Mouse (Mus musculus) heart, embryonic 10.5 days (tissue): ENCODE measurements around the gene Tead1. TPM values are rescaled to one million over a fixed set of nuclear protein-coding genes. Genes with fewer than 3 reads are reported as not detected.
A peak's percentile ranks its signal among the peaks of the same experiment; 100 is the strongest.
"Not testable (repeated sequence)": the region's sequence is repeated elsewhere in the genome, so short reads cannot be mapped to it uniquely, and the experiment has no call there.

Source experiments
- DNase-seq: peaks from one replicate; pipeline ENCODE4 v3.0.0-alpha.2; 2017; ENCODE audit warnings: low spot score
- H3K27ac ChIP-seq: fragments of 300-500 bp; sonication (generic); 2 replicates; pipeline ENCODE4 v1.5.1; 2016; ENCODE audit warnings: mild to moderate bottlenecking
- H3K27me3 ChIP-seq: fragments of 300-500 bp; sonication (generic); 2 replicates; pipeline ENCODE4 v1.6.1; 2016; ENCODE audit warnings: mild to moderate bottlenecking; ENCODE audit not compliant: poor library complexity, insufficient read depth, severe bottlenecking
- H3K36me3 ChIP-seq: fragments of 300-500 bp; sonication (generic); 2 replicates; pipeline ENCODE4 v1.6.1; 2016; ENCODE audit warnings: mild to moderate bottlenecking, moderate library complexity
- H3K4me1 ChIP-seq: fragments of 300-500 bp; sonication (generic); 2 replicates; pipeline ENCODE4 v1.6.1; 2016; ENCODE audit warnings: mild to moderate bottlenecking
- H3K4me3 ChIP-seq: fragments of 300-500 bp; sonication (generic); 2 replicates; pipeline ENCODE4 v1.5.1; 2016; ENCODE audit warnings: mild to moderate bottlenecking, moderate library complexity
- H3K9me3 ChIP-seq: fragments of 300-500 bp; sonication (generic); 2 replicates; pipeline ENCODE4 v1.6.1; 2016; ENCODE audit warnings: mild to moderate bottlenecking, moderate library complexity
- WGBS: fragments of 180-500 bp; shearing (Covaris S2); methylation state at CpG from one replicate; pipeline ENCODE4 v1.1.7; 2016; 5-methylcytosine and 5-hydroxymethylcytosine counted together
- polyA plus RNA-seq: library from polyadenylated mRNA; unstranded; fragments of >200 nt; fragmentation: Nextera tagmentation; extraction: Ambion mirVana; gene quantifications from 2 replicates; pipeline ENCODE4 v1.2.1, GENCODE M21; 2016

Tead1 gene
- polyA plus RNA-seq, 1 experiment from 2014 or later, result 19.7 TPM

GRCm38 (mm10) chr7:112906848-112907247 lies 227.7 kb downstream of the Tead1 start:
- 85% methylated on average over 5 of the region's 5 CpGs for WGBS
- no peaks in the 10 kb centered on the region for H3K9me3 ChIP-seq
- no peak overlapping the region for H3K27ac ChIP-seq
- peaks cover 31% of the 10 kb centered on the region for H3K36me3 ChIP-seq
- no peak for DNase-seq
- no peak overlapping the region for H3K4me3 ChIP-seq
- peaks cover 12% of the 10 kb centered on the region for H3K4me1 ChIP-seq
- no peaks in the 10 kb centered on the region for H3K27me3 ChIP-seq

- Histone ChIP-seq H3K27me3 (no peaks in the 10 kb centered on the region), H3K4me1 (peaks cover 12% of the 10 kb centered on the region), H3K36me3 (peaks cover 24% of the 10 kb centered on the region), H3K9me3 (no peaks in the 10 kb centered on the region), H3K4me3 (no peak overlapping the region), H3K27ac (no peak overlapping the region)
- 76% methylated on average over 2 of the region's 2 CpGs for WGBS
- DNase-seq, result no peak
Observed at GRCm38 (mm10) chr7:112907468-112907867, 228.3 kb downstream of the Tead1 start.

- no peaks in the 10 kb centered on the region for H3K27me3 ChIP-seq
- DNase-seq, result no peak
- H3K4me3 ChIP-seq, result no peak overlapping the region
- H3K4me1 ChIP-seq, result peaks cover 12% of the 10 kb centered on the region
- H3K36me3 ChIP-seq, result peaks cover 8% of the 10 kb centered on the region
- H3K27ac ChIP-seq, result no peak overlapping the region
- 64% methylated on average over 10 of the region's 10 CpGs for WGBS
- H3K9me3 ChIP-seq, result no peaks in the 10 kb centered on the region
Observed at GRCm38 (mm10) chr7:112909164-112909563, 230.0 kb downstream of the Tead1 start.

- Histone ChIP-seq H3K27ac (no peak overlapping the region), H3K4me1 (peaks cover 17% of the 10 kb centered on the region; the same call in 1 of the 2 replicates), H3K36me3 (no peaks in the 10 kb centered on the region), H3K4me3 (no peak overlapping the region), H3K9me3 (no peaks in the 10 kb centered on the region), H3K27me3 (no peaks in the 10 kb centered on the region)
- WGBS, result 80% methylated on average over 3 of the region's 3 CpGs
- DNase-seq, result no peak
Observed at GRCm38 (mm10) chr7:112912969-112913368, 233.9 kb downstream of the Tead1 start.

GRCm38 (mm10) chr7:112915571-112915970 lies 236.5 kb downstream of the Tead1 start:
- Histone ChIP-seq H3K9me3 (no peaks in the 10 kb centered on the region), H3K27me3 (no peaks in the 10 kb centered on the region), H3K4me1 (peaks cover 19% of the 10 kb centered on the region), H3K36me3 (no peaks in the 10 kb centered on the region), H3K27ac (no peak overlapping the region), H3K4me3 (no peak overlapping the region)
- WGBS, result 87% methylated on average over 4 of the region's 4 CpGs
- DNase-seq, result no peak

- no peak overlapping the region for H3K4me3 ChIP-seq
- no peak for DNase-seq
- no peaks in the 10 kb centered on the region for H3K9me3 ChIP-seq
- peaks cover 21% of the 10 kb centered on the region for H3K4me1 ChIP-seq
- no peak overlapping the region for H3K27ac ChIP-seq
- no peaks in the 10 kb centered on the region for H3K27me3 ChIP-seq
- H3K36me3 ChIP-seq, result no peaks in the 10 kb centered on the region
- WGBS, result 70% methylated on average over 10 of the region's 10 CpGs
Observed at GRCm38 (mm10) chr7:112917613-112918278, 238.6 kb downstream of the Tead1 start.

- WGBS, result 55% methylated on average over 22 of the region's 22 CpGs
- no peak overlapping the region for H3K4me3 ChIP-seq
- no peak for DNase-seq
- H3K27ac ChIP-seq, result peak overlapping the region; percentile 53
- H3K27me3 ChIP-seq, result no peaks in the 10 kb centered on the region
- no peaks in the 10 kb centered on the region for H3K9me3 ChIP-seq
- peaks cover 25% of the 10 kb centered on the region for H3K4me1 ChIP-seq
- H3K36me3 ChIP-seq, result no peaks in the 10 kb centered on the region
Observed at GRCm38 (mm10) chr7:112918279-112918991, 239.3 kb downstream of the Tead1 start.

- Histone ChIP-seq H3K27ac (no peak overlapping the region), H3K4me1 (peaks cover 28% of the 10 kb centered on the region), H3K9me3 (no peaks in the 10 kb centered on the region), H3K36me3 (no peaks in the 10 kb centered on the region), H3K4me3 (no peak overlapping the region), H3K27me3 (peaks cover 14% of the 10 kb centered on the region)
- DNase-seq, result no peak
- WGBS, result 3% methylated on average over 4 of the region's 4 CpGs
Observed at GRCm38 (mm10) chr7:112919845-112920244, 240.7 kb downstream of the Tead1 start.

- 69% methylated on average over 4 of the region's 4 CpGs for WGBS
- no peak overlapping the region for H3K27ac ChIP-seq
- no peak overlapping the region for H3K4me3 ChIP-seq
- no peak for DNase-seq
- no peaks in the 10 kb centered on the region for H3K36me3 ChIP-seq
- peaks cover 19% of the 10 kb centered on the region for H3K4me1 ChIP-seq
- no peaks in the 10 kb centered on the region for H3K9me3 ChIP-seq
- H3K27me3 ChIP-seq, result peaks cover 18% of the 10 kb centered on the region
Observed at GRCm38 (mm10) chr7:112922801-112923200, 243.7 kb downstream of the Tead1 start.

- Histone ChIP-seq H3K9me3 (no peaks in the 10 kb centered on the region), H3K4me3 (no peak overlapping the region), H3K36me3 (no peaks in the 10 kb centered on the region), H3K4me1 (peaks cover 12% of the 10 kb centered on the region), H3K27me3 (peaks cover 18% of the 10 kb centered on the region), H3K27ac (no peak overlapping the region)
- 83% methylated on average over 3 of the region's 3 CpGs for WGBS
- no peak for DNase-seq
Observed at GRCm38 (mm10) chr7:112923712-112924111, 244.6 kb downstream of the Tead1 start.

- 54% methylated on average over 7 of the region's 7 CpGs for WGBS
- Histone ChIP-seq H3K27ac (no peak overlapping the region), H3K27me3 (no peaks in the 10 kb centered on the region; the same call in 1 of the 2 replicates), H3K4me1 (peaks cover 8% of the 10 kb centered on the region; the same call in 1 of the 2 replicates), H3K36me3 (no peaks in the 10 kb centered on the region), H3K4me3 (no peak overlapping the region), H3K9me3 (no peaks in the 10 kb centered on the region)
- DNase-seq, result no peak
Observed at GRCm38 (mm10) chr7:112930669-112931068, 251.6 kb downstream of the Tead1 start.

- not testable (repeated sequence) for DNase-seq, H3K27ac ChIP-seq, H3K9me3 ChIP-seq, H3K4me1 ChIP-seq, H3K27me3 ChIP-seq, H3K4me3 ChIP-seq, H3K36me3 ChIP-seq
- 78% methylated on average over 5 of the region's 5 CpGs for WGBS
Observed at GRCm38 (mm10) chr7:112935876-112936275, 256.8 kb downstream of the Tead1 start.

GRCm38 (mm10) chr7:112937089-112937488 lies 258.0 kb downstream of the Tead1 start:
- WGBS, result 84% methylated on average over 8 of the region's 8 CpGs
- Histone ChIP-seq H3K36me3 (no peaks in the 10 kb centered on the region), H3K27ac (no peak overlapping the region), H3K4me1 (no peaks in the 10 kb centered on the region), H3K4me3 (no peak overlapping the region), H3K9me3 (no peaks in the 10 kb centered on the region), H3K27me3 (no peaks in the 10 kb centered on the region)
- DNase-seq, result no peak
